Mouse (Mus musculus): Measurements from ENCODE around the gene Cerk. TPM values are rescaled to one million over a fixed set of nuclear protein-coding genes. Genes with fewer than 3 reads are reported as not detected.
"Not testable (repeated sequence)": the region's sequence is repeated elsewhere in the genome, so short reads cannot be mapped to it uniquely, and the experiment has no call there.

Gene Cerk
- polyA plus RNA-seq, 1 experiment = 38.2 TPM

DNA sequence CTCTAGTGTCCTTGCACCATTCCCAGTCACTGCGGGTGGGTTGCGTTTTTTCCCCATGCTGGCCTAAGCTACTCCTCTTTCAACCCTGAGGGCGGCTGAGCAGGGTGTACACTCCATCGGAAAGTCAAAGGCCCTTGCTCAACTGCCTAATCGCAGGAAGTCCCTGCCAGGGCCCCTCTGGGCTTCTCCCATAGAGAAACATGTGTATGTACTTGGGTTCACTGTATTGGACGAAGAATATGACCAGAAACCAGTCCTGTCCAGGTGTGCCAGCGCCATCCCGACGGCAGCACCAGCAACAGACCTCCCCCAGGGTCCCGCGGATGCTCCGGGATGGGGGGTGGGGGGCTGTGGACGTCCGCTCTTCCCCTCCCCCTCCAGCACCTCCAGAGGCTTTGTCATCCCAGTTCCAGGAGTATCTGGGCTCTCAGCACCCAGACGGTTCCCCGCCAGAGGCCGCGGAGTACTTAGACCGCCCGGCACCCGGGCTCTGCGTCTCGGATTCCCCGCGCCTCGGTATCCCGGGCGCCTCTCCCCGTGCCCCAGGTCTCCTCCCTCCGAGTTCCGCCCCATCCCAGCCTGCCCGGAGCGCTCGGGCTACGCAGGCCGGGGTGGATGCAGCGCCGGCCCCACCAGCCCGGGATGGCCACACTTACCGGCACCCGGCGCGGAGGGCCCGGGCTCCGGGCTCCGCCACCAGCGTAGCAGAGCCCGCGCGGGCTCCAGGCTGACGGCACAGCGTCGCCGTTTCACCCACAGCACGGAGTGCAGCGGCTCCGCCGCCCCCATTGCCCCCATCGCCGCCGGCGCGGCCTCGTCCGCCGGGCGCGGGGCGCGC is 871 bp downstream of the Cerk start:
- no peak for TF ChIP-seq CTCF (IDR thresholded peaks at IDR 0.05; ENCODE audit: insufficient read depth, low read length)
- TF ChIP-seq POLR2A (IDR thresholded peaks at IDR 0.05; ENCODE audit: borderline replicate concordance, extremely low read depth, low read depth, low read length) = no peak
- H3K4me1 ChIP-seq (ENCODE audit: control insufficient read depth, insufficient read depth, low read length) = peaks cover 41% of the 10 kb centered on the region
- under 1% methylated on average over 70 of the region's 70 CpGs for WGBS

DNA sequence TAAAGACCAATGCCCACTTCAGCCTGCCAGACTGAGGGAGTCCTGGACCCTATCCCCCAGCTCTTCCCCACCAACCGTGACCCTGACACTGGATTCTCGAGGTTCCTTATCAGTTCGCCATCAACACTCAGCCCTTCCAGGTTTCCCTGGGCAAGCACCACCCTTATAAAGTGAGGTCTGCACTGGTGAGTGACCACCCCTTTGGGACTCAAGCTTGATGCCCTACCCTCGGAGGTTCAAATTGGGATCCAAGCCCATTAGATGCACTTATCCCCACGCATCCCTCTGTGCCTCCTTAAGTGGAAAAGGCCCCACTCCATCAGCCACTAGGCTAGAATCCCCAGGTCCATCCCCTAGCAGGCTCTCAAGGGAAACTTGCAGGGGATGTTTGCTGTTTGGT is 1.9 kb downstream of the Cerk start:
- Histone ChIP-seq H3K4me3 (replicated peaks; ENCODE audit: extremely low read depth, low read depth, low read length) (peak overlapping the region; percentile 37), H3K4me1 (ENCODE audit: control insufficient read depth, insufficient read depth, low read length) (peaks cover 34% of the 10 kb centered on the region)
- WGBS = 46% methylated on average over 5 of the region's 5 CpGs
- DNase-seq = no peak
- TF ChIP-seq CTCF (IDR thresholded peaks at IDR 0.05; ENCODE audit: insufficient read depth, low read length) = no peak
- TF ChIP-seq POLR2A (IDR thresholded peaks at IDR 0.05; ENCODE audit: borderline replicate concordance, extremely low read depth, low read depth, low read length) = no peak

More for the DNA sequence above, 871 bp downstream of the Cerk start:
- peak overlapping the region; percentile 88 for H3K4me3 ChIP-seq (replicated peaks; ENCODE audit: extremely low read depth, low read depth, low read length)
- DNase-seq = peak; percentile 55

DNA sequence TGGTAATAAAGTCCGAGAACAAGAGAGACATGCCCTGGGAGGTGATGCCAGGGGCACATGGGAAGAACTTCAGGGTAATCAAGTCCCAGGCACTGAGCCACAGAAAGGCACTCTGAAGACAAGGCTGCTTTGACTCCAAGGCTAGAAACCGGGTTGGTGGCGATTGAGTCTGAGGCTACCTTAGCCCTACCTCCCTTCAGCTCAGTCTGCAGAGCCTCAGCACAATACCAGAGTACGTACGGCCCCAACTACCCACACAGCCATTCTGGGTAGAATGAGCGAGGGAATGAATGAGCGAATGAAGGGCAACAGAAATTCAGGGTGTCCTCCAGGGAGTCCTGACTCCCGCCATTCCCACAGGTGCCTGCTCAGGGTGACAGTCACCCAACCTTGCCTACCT is 2.5 kb downstream of the Cerk start:
- TF ChIP-seq CTCF (IDR thresholded peaks at IDR 0.05; ENCODE audit: insufficient read depth, low read length) = no peak
- TF ChIP-seq POLR2A (IDR thresholded peaks at IDR 0.05; ENCODE audit: borderline replicate concordance, extremely low read depth, low read depth, low read length) = no peak
- 89% methylated on average over 8 of the region's 8 CpGs for WGBS
- no peak for DNase-seq
- H3K4me1 ChIP-seq (ENCODE audit: control insufficient read depth, insufficient read depth, low read length) = peaks cover 30% of the 10 kb centered on the region
- no peak overlapping the region for H3K4me3 ChIP-seq (replicated peaks; ENCODE audit: extremely low read depth, low read depth, low read length)

DNA sequence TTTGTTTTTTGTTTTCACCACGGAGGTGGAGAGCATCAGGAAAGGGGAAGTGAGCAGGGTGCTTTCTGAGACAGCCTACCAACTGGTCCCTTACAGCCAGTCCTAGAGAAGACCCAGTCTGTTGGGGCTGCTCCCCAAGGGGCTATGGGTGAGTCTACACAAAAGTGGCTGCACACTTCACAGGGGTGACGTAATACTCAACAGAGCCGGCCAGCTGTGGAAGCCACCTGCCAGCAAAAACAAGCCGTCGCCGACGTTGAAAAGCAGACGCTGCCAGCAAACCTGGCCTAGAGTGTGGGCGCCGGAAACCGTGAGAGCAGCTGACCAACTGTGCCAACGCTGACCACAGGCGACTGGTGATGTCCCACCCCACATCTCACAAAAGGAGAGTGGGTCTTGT is 3.3 kb downstream of the Cerk start:
- DNase-seq = peak; percentile 62
- H3K4me1 ChIP-seq (ENCODE audit: control insufficient read depth, insufficient read depth, low read length) = peaks cover 24% of the 10 kb centered on the region
- 10% methylated on average over 13 of the region's 13 CpGs for WGBS
- TF ChIP-seq POLR2A (IDR thresholded peaks at IDR 0.05; ENCODE audit: borderline replicate concordance, extremely low read depth, low read depth, low read length) (no peak), CTCF (IDR thresholded peaks at IDR 0.05; ENCODE audit: insufficient read depth, low read length) (no peak)
- no peak overlapping the region for H3K4me3 ChIP-seq (replicated peaks; ENCODE audit: extremely low read depth, low read depth, low read length)

DNA sequence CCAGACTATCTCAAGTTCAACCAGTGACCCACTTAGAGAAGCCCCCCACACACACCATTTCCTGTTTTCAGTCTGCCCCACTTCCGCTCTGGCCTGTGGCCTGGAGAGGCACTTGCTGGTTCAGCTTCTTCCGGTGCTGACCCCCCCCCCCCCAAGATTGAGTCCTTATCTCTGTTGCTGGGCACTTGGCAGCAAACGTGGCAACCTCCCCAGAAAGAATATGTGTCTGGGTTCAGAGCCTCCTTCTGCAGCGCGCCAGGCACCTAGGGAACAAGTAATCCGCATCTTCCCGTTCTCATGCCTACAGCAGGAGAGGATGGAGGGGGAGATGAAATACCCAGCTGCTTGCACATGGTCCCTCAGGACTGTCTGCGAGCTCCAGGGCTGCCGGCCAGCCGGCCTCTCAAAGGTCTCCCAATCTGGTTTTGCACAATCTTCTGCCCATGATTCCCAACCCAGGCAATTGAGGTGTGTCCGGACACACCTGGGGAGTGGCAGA is 4.0 kb downstream of the Cerk start:
- TF ChIP-seq POLR2A (IDR thresholded peaks at IDR 0.05; ENCODE audit: borderline replicate concordance, extremely low read depth, low read depth, low read length) = no peak
- no peak for TF ChIP-seq CTCF (IDR thresholded peaks at IDR 0.05; ENCODE audit: insufficient read depth, low read length)
- Histone ChIP-seq H3K4me1 (ENCODE audit: control insufficient read depth, insufficient read depth, low read length) (peaks cover 27% of the 10 kb centered on the region), H3K4me3 (replicated peaks; ENCODE audit: extremely low read depth, low read depth, low read length) (peak overlapping the region; percentile 22)
- DNase-seq = no peak
- WGBS = 4% methylated on average over 11 of the region's 11 CpGs

DNA sequence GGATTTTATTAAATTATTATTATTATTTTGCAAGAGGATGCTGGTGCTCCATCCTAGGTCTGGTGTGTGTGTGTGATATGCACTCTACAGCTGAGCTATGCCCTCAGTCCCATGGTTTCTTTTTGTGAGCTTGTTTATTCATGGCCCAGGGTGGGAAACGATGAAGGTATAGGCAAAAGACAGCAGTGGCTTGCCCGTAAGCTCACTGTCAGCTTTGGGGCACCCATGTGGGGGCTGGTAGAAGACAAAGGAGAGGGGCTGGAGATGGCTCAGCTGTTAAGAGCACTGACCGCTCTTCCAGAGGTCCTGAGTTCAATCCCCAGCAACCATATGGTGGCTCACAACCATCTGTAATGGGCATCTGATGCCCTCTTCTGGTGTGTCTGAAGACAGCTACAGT is 4.6 kb downstream of the Cerk start:
- not testable (repeated sequence) for DNase-seq
- peaks cover 23% of the 10 kb centered on the region for H3K4me1 ChIP-seq (ENCODE audit: control insufficient read depth, insufficient read depth, low read length)
- WGBS = 94% methylated on average over 3 of the region's 3 CpGs

DNA sequence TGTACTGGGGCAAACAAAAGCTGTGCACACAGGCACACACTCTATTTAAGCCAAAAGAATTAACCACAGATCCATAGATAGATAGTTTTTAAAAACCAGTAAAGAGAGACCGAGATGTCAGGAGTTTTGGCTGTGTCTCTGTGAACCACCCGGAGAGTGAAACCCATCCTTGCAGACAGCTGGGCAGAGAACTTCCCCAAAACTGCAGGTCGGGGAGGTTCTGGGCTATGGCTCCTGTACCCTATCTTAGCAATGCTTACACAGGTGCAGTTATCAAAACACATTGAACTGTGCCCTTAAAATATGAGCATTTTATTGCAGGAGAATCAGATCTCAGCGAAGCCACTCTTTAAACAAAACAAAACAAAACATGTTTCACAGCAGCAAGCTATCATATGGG is 5.5 kb downstream of the Cerk start:
- 52% methylated on average over 4 of the region's 4 CpGs for WGBS
- DNase-seq = no peak

More for the DNA sequence above, 4.6 kb downstream of the Cerk start:
- H3K4me3 ChIP-seq (replicated peaks; ENCODE audit: extremely low read depth, low read depth, low read length) = not testable (repeated sequence)

DNA sequence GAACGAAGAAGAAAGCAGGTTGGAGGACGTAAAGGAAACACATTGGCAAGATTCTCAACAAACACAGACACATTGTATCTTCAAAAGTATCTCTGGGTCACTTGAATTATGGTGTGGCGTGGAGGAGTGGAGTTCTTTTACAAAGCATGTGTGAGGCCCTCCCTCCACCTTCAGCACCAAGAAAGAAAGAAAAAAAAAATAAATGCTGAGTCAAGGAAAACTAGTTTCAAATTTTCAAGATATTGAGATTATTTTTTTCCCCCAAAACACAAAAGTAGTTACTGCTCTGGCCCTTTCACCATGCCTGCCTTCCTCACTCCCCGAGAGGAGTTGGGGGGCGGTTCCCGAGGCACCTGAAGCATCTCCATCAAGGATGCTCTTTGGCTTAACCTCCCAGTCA is 7.3 kb downstream of the Cerk start:
- no peak for DNase-seq
- Histone ChIP-seq H3K4me1 (ENCODE audit: control insufficient read depth, insufficient read depth, low read length) (peaks cover 27% of the 10 kb centered on the region), H3K4me3 (replicated peaks; ENCODE audit: extremely low read depth, low read depth, low read length) (no peak overlapping the region)
- TF ChIP-seq POLR2A (IDR thresholded peaks at IDR 0.05; ENCODE audit: borderline replicate concordance, extremely low read depth, low read depth, low read length) = no peak
- TF ChIP-seq CTCF (IDR thresholded peaks at IDR 0.05; ENCODE audit: insufficient read depth, low read length) = no peak
- WGBS = 83% methylated on average over 6 of the region's 6 CpGs

More for the DNA sequence above, 5.5 kb downstream of the Cerk start:
- no peak for TF ChIP-seq POLR2A (IDR thresholded peaks at IDR 0.05; ENCODE audit: borderline replicate concordance, extremely low read depth, low read depth, low read length)
- no peak for TF ChIP-seq CTCF (IDR thresholded peaks at IDR 0.05; ENCODE audit: insufficient read depth, low read length)
- Histone ChIP-seq H3K4me1 (ENCODE audit: control insufficient read depth, insufficient read depth, low read length) (peaks cover 23% of the 10 kb centered on the region), H3K4me3 (replicated peaks; ENCODE audit: extremely low read depth, low read depth, low read length) (no peak overlapping the region)

DNA sequence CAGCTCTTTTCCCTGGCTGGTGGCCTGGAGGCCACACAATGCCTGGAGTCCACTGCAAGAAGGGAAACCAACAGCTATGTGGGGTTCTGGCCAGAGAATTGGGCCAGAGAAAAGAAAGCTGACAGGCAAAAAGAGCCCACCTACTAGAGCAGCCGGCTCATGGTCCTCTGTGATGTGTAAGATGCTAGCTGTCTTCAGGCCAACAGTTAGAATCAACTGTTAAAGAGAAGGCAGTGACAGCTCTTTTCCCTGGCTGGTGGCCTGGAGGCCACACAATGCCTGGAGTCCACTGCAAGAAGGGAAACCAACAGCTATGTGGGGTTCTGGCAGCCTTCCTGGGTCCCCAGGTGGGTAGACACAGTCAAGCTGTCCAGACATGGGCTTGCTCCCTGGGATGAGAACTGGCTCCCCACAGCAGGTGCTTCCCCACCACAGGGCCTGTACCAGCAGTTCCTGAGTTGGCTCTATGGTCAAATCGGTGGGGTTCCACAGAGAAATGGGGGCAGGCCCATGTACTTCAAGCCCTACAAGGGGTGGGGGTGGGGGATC is 8.2 kb downstream of the Cerk start:
- DNase-seq; H3K4me3 ChIP-seq (replicated peaks; ENCODE audit: extremely low read depth, low read depth, low read length): not testable (repeated sequence)
- 55% methylated on average over 2 of the region's 2 CpGs for WGBS
- peaks cover 27% of the 10 kb centered on the region for H3K4me1 ChIP-seq (ENCODE audit: control insufficient read depth, insufficient read depth, low read length)

All from lung, adult 2 months (tissue).